Mouse (Mus musculus): ENCODE measurements around the gene Cyp2j7. TPM values are rescaled to one million over a fixed set of nuclear protein-coding genes. Genes with fewer than 3 reads are reported as not detected.
"Not testable (repeated sequence)": the region's sequence is repeated elsewhere in the genome, so short reads cannot be mapped to it uniquely, and the experiment has no call there.

Gene Cyp2j7
- polyA plus RNA-seq (2014; fragmentation: Nextera tagmentation; extraction: Ambion mirVana) = not detected in 2 replicates

DNA sequence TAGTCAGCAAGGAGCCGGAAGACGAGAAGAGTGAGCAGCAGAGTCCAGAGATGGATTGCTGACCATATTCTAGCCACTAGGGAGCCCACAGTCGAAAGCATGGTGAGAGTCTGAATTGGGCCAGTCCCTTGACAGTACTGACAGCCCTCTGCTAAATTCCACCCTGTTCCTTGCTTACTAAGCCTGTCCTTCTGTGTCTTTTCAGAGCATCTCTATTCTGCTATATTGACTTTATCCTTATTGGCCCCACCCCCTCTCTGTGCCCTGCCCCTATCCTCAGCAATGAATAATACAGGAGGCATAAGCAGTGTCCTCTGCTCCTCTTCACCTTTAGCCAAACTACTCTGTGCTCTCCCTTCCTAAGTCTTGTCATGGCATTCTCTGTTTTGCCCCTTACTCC is at the start of gene Cyp2j7:
Gene Cyp2j7 (minus strand): TSS at position 101 of the 400 bp plus-strand sequence.
- WGBS = 81% methylated on average over 3 of the region's 3 CpGs
- no peaks in the 10 kb centered on the region for H3K9me3 ChIP-seq (ENCODE audit: control insufficient read depth, low read length)
- no peaks in the 10 kb centered on the region for H3K27me3 ChIP-seq (ENCODE audit: control insufficient read depth, insufficient read depth, low read length)
- ATAC-seq (ENCODE audit: insufficient number of reproducible peaks, low FRiP score, low TSS enrichment, low read depth) (peak; percentile 17; the same call in 1 of the 2 replicates), DNase-seq (ENCODE audit: low spot score) (no peak)
- H3K4me3 ChIP-seq (ENCODE audit: low read depth, low read length) = no peak within 1 kb of the TSS
- no peaks in the 10 kb centered on the region for H3K36me3 ChIP-seq (ENCODE audit: control insufficient read depth, insufficient read depth, low read length)
- no peak within 1 kb of the TSS for H3K4me2 ChIP-seq (ENCODE audit: low read depth, severe bottlenecking)
- H3K9ac ChIP-seq (ENCODE audit: low read length) = no peak within 1 kb of the TSS
- no peak within 1 kb of the TSS for H3K27ac ChIP-seq (replicated peaks; ENCODE audit: low read depth, low read length)
- no peaks in the 10 kb centered on the region for H3K4me1 ChIP-seq (ENCODE audit: control insufficient read depth, insufficient read depth, low read length)

DNA sequence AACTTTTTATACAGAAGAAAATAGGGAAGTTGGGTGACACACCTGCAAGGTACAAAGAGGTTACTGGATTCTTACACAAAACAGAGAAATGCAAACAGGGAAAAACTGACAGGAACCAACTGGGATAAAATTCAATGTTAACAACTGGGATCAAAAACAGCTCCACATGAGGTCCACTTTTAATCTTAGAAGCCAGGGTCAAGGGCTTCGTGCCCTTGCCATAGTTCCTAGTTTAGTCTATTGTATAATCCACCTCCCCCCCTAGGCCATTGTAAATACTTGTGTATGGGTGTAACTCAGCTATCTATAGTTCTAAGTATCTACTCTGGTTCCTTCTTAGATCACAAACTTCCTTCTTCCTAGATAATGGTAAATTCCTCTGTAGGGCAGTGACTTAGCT is 40.4 kb upstream of the Cyp2j7 start:
- not testable (repeated sequence) for DNase-seq (ENCODE audit: low spot score); H3K27me3 ChIP-seq (ENCODE audit: control insufficient read depth, insufficient read depth, low read length); H3K4me3 ChIP-seq (ENCODE audit: low read depth, low read length); ATAC-seq (ENCODE audit: insufficient number of reproducible peaks, low FRiP score, low TSS enrichment, low read depth); H3K9ac ChIP-seq (ENCODE audit: low read length); H3K4me1 ChIP-seq (ENCODE audit: control insufficient read depth, insufficient read depth, low read length); H3K36me3 ChIP-seq (ENCODE audit: control insufficient read depth, insufficient read depth, low read length); H3K27ac ChIP-seq (replicated peaks; ENCODE audit: low read depth, low read length); H3K9me3 ChIP-seq (ENCODE audit: control insufficient read depth, low read length); H3K4me2 ChIP-seq (ENCODE audit: low read depth, severe bottlenecking)
- WGBS = 59% methylated on average over 1 of the region's 1 CpGs

DNA sequence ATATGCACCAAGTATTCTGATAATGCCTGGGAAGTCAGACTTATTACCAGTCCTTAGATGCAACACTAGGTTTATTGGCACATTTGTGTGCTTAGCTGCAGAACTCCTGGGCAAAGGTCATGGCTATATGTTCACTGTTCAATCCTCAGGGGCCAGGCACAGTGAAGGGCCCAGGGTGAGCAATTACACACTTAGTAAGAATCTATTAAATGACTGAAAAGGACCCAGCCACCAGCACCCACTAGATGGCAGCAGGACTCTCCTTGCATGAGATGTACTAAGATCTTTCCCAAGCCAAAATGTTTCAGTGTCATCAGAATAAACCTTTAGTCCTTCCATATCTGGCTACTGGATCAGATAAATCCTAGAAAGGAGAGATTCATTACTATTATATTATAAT is 37.4 kb upstream of the Cyp2j7 start:
- ATAC-seq (ENCODE audit: insufficient number of reproducible peaks, low FRiP score, low TSS enrichment, low read depth) (peak; percentile 13; the same call in 1 of the 2 replicates), DNase-seq (ENCODE audit: low spot score) (peak; percentile 40)
- H3K4me1 ChIP-seq (ENCODE audit: control insufficient read depth, insufficient read depth, low read length) = no peaks in the 10 kb centered on the region
- H3K9ac ChIP-seq (ENCODE audit: low read length) = no peak overlapping the region
- H3K4me3 ChIP-seq (ENCODE audit: low read depth, low read length) = no peak overlapping the region
- no peak overlapping the region for H3K4me2 ChIP-seq (ENCODE audit: low read depth, severe bottlenecking)
- H3K27me3 ChIP-seq (ENCODE audit: control insufficient read depth, insufficient read depth, low read length) = no peaks in the 10 kb centered on the region
- no peaks in the 10 kb centered on the region for H3K36me3 ChIP-seq (ENCODE audit: control insufficient read depth, insufficient read depth, low read length)
- H3K27ac ChIP-seq (replicated peaks; ENCODE audit: low read depth, low read length) = no peak overlapping the region
- no peaks in the 10 kb centered on the region for H3K9me3 ChIP-seq (ENCODE audit: control insufficient read depth, low read length)

DNA sequence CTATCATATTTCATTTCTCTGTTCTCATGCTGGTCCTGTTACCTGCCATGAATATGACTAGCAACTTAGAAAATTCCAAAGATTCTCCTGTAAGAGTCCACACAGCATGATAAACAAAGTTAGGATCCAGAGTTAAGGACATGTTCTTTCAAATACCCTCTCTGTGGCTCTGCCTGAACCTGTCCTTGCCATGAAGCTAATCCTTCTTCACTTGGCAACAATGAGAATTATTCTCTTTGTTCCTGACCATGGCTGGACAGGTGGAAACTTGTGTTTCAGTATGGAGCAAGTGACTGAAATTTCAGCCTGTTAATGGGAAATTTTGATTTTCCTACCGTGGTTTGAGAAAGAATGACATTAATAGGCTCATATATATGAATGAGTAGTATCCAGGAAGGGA is 39.8 kb downstream of the Cyp2j7 start:
- H3K4me1 ChIP-seq (ENCODE audit: control insufficient read depth, insufficient read depth, low read length) = no peaks in the 10 kb centered on the region
- ATAC-seq (ENCODE audit: insufficient number of reproducible peaks, low FRiP score, low TSS enrichment, low read depth) (no peak), DNase-seq (ENCODE audit: low spot score) (no peak)
- no peaks in the 10 kb centered on the region for H3K36me3 ChIP-seq (ENCODE audit: control insufficient read depth, insufficient read depth, low read length)
- H3K9me3 ChIP-seq (ENCODE audit: control insufficient read depth, low read length) = no peaks in the 10 kb centered on the region
- H3K9ac ChIP-seq (ENCODE audit: low read length) = no peak overlapping the region
- no peak overlapping the region for H3K4me2 ChIP-seq (ENCODE audit: low read depth, severe bottlenecking)
- WGBS = 72% methylated on average over 1 of the region's 1 CpGs
- H3K27ac ChIP-seq (replicated peaks; ENCODE audit: low read depth, low read length) = no peak overlapping the region
- no peaks in the 10 kb centered on the region for H3K27me3 ChIP-seq (ENCODE audit: control insufficient read depth, insufficient read depth, low read length)
- no peak overlapping the region for H3K4me3 ChIP-seq (ENCODE audit: low read depth, low read length)

DNA sequence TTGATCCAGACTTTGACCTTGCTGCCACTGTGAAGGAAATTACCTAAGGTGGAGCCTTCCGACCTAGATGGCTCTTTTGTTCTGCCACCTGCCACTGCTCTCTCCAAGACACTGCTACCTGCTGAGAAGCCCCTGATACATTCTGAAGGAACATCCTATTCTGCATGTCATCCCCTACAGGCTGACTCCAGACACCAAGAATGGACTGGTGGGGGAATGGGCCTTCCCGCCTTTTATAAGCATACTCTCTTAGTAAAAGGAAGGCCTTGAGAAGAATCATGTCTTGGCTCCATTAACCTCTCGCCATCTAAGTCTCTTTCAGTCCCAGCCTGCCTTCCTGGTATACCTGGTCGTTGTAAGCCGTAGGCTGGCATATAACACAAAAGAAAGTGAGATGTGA is 47.1 kb downstream of the Cyp2j7 start:
- 91% methylated on average over 5 of the region's 5 CpGs for WGBS
- not testable (repeated sequence) for H3K27ac ChIP-seq (replicated peaks; ENCODE audit: low read depth, low read length); DNase-seq (ENCODE audit: low spot score); H3K4me3 ChIP-seq (ENCODE audit: low read depth, low read length); H3K9ac ChIP-seq (ENCODE audit: low read length); H3K36me3 ChIP-seq (ENCODE audit: control insufficient read depth, insufficient read depth, low read length); H3K4me1 ChIP-seq (ENCODE audit: control insufficient read depth, insufficient read depth, low read length); H3K27me3 ChIP-seq (ENCODE audit: control insufficient read depth, insufficient read depth, low read length); H3K4me2 ChIP-seq (ENCODE audit: low read depth, severe bottlenecking); H3K9me3 ChIP-seq (ENCODE audit: control insufficient read depth, low read length); ATAC-seq (ENCODE audit: insufficient number of reproducible peaks, low FRiP score, low TSS enrichment, low read depth)

DNA sequence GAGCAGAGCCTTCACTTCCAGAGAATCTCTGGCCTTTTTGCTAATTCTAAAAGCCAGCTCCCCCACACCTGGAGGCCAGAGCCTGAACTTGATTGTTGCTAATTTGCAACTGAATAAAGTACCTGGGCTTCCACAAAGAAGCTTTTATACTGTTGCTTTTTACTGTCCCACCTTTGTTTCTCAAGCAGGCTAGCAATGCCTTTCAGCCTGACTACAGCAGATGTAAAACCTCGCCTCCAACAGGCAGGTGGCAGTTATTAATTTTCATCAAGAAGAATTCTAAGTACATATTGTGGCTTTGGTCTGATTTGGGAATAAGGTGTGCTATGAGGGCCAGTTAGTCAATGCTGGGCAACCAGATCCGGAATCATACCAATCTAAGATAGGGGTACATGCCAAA is 47.8 kb downstream of the Cyp2j7 start:
- not testable (repeated sequence) for H3K9ac ChIP-seq (ENCODE audit: low read length); H3K4me3 ChIP-seq (ENCODE audit: low read depth, low read length)
- WGBS = 90% methylated on average over 2 of the region's 2 CpGs

DNA sequence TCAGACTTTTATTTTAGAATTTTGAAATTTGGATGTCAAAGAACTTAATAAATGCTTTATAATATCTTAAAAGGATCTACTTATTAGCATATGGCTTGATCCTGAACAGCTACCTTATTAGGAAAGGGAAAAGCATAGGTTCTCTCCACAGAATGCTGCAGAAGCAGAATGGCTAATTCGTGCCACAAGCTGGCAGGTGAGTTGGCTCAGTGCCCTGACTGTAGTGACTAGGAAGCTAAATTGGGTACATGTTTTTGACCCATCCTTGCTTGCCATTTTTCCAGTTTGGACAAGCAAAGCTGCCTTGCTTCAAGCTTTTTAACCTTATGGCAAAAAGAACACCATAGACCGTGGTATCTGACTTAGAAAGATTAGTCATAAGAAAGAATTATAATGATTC is 48.3 kb downstream of the Cyp2j7 start:
- ATAC-seq (ENCODE audit: insufficient number of reproducible peaks, low FRiP score, low TSS enrichment, low read depth); H3K4me1 ChIP-seq (ENCODE audit: control insufficient read depth, insufficient read depth, low read length); H3K9me3 ChIP-seq (ENCODE audit: control insufficient read depth, low read length); H3K36me3 ChIP-seq (ENCODE audit: control insufficient read depth, insufficient read depth, low read length); H3K4me2 ChIP-seq (ENCODE audit: low read depth, severe bottlenecking); H3K4me3 ChIP-seq (ENCODE audit: low read depth, low read length); H3K27me3 ChIP-seq (ENCODE audit: control insufficient read depth, insufficient read depth, low read length); H3K9ac ChIP-seq (ENCODE audit: low read length); DNase-seq (ENCODE audit: low spot score); H3K27ac ChIP-seq (replicated peaks; ENCODE audit: low read depth, low read length): not testable (repeated sequence)
- 92% methylated on average over 2 of the region's 2 CpGs for WGBS

More for the DNA sequence above, 47.8 kb downstream of the Cyp2j7 start:
- not testable (repeated sequence) for H3K4me2 ChIP-seq (ENCODE audit: low read depth, severe bottlenecking); H3K36me3 ChIP-seq (ENCODE audit: control insufficient read depth, insufficient read depth, low read length); H3K27ac ChIP-seq (replicated peaks; ENCODE audit: low read depth, low read length); H3K4me1 ChIP-seq (ENCODE audit: control insufficient read depth, insufficient read depth, low read length); ATAC-seq (ENCODE audit: insufficient number of reproducible peaks, low FRiP score, low TSS enrichment, low read depth); DNase-seq (ENCODE audit: low spot score); H3K9me3 ChIP-seq (ENCODE audit: control insufficient read depth, low read length); H3K27me3 ChIP-seq (ENCODE audit: control insufficient read depth, insufficient read depth, low read length)

DNA sequence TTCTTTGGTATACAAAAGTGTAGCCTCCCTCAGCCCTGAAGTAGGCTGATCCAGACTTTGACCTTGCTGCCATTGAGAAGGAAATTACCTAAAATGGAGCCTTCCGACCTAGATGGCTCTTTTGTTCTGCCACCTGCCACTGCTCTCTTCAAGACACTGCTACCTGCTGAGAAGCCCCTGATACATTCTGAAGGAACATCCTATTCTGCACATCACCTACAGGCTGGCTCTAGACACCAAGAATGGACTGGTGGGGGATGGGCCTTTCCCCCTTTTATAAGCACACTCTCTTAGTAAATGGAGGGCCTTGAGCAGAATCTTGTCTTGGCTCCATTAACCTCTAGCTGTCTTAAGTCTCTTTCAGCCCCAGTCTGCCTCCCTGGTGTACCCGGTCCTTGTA is 51.7 kb downstream of the Cyp2j7 start:
- H3K36me3 ChIP-seq (ENCODE audit: control insufficient read depth, insufficient read depth, low read length); DNase-seq (ENCODE audit: low spot score); H3K27ac ChIP-seq (replicated peaks; ENCODE audit: low read depth, low read length); H3K27me3 ChIP-seq (ENCODE audit: control insufficient read depth, insufficient read depth, low read length); H3K4me2 ChIP-seq (ENCODE audit: low read depth, severe bottlenecking); H3K4me1 ChIP-seq (ENCODE audit: control insufficient read depth, insufficient read depth, low read length); H3K9me3 ChIP-seq (ENCODE audit: control insufficient read depth, low read length); ATAC-seq (ENCODE audit: insufficient number of reproducible peaks, low FRiP score, low TSS enrichment, low read depth); H3K4me3 ChIP-seq (ENCODE audit: low read depth, low read length); H3K9ac ChIP-seq (ENCODE audit: low read length): not testable (repeated sequence)
- 94% methylated on average over 2 of the region's 2 CpGs for WGBS

DNA sequence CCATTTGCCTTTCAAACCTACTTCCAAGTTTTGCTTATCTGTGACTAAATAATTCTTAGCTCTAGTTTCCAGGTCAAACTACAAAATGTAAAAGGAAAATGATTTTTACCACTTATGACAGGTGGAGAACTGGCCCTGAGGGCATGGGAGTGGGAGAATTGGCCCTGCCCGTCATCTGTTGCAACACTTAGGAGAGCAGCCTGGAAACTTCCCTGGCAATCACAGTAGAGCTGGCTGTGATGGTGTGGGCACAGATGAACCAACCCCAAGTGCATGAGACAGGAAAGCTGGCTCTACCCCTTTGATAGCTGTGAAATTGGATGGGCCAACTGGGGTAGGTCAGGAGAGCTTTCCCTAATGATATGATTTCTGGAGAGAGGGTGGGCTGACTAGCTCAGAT is 73.6 kb downstream of the Cyp2j7 start:
- 84% methylated on average over 1 of the region's 1 CpGs for WGBS

More for the DNA sequence above, 73.6 kb downstream of the Cyp2j7 start:
- Histone ChIP-seq H3K4me3 (ENCODE audit: low read depth, low read length) (no peak overlapping the region), H3K4me1 (ENCODE audit: control insufficient read depth, insufficient read depth, low read length) (no peaks in the 10 kb centered on the region), H3K27me3 (ENCODE audit: control insufficient read depth, insufficient read depth, low read length) (no peaks in the 10 kb centered on the region), H3K27ac (replicated peaks; ENCODE audit: low read depth, low read length) (no peak overlapping the region), H3K36me3 (ENCODE audit: control insufficient read depth, insufficient read depth, low read length) (no peaks in the 10 kb centered on the region), H3K9me3 (ENCODE audit: control insufficient read depth, low read length) (no peaks in the 10 kb centered on the region), H3K9ac (ENCODE audit: low read length) (no peak overlapping the region), H3K4me2 (ENCODE audit: low read depth, severe bottlenecking) (no peak overlapping the region)
- no peak for ATAC-seq (ENCODE audit: insufficient number of reproducible peaks, low FRiP score, low TSS enrichment, low read depth)
- DNase-seq (ENCODE audit: low spot score) = no peak

All from limb, embryonic 11.5 days (tissue).